Mouse (Mus musculus) gastrocnemius, postnatal 4 days (tissue): ENCODE measurements at regions not wholly inside any gene's neighbourhood (a gene's known extent, or its start where the extent isn't known, plus 50 kb on each side); places are given as distances from the start of the nearest gene placed in this dataset.

Experiments
- DNase-seq, 2 experiments: peaks; one replicate each; pipeline ENCODE4 v3.0.0; 2021 to 2022; ENCODE audit warnings: low spot score in 2 of 2, mixed read lengths in 2 of 2

GRCm38 (mm10) chr15:63194492-63194797, 650.5 kb downstream of the Gsdmc2 start:
- DNase-seq: no peak

GRCm38 (mm10) chr15:63193617-63194491, 651.1 kb downstream of the Gsdmc2 start:
- no peak for DNase-seq

- DNase-seq: no peak
These were observed 653.2 kb downstream of the Gsdmc2 start for GRCm38 (mm10) chr15:63191731-63192130.

DNA sequence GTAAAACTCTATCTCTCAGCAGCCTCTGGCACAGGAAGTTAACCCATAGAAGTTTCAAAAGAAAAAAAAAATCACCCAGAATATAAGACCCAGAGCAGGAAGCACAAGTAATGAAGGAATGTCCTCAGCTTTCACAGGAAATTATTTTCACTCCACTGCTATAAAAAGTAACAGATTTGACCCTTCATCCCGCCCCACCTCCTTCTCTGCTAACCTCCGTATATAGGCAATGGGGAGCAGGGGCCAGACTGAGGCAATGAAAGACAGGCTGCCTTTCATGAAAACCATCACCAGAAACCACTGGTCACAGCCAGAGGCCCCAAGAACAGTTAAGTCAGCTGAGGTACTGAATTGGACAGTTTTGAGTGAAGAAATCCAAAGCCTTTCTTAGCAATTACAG, 654.9 kb downstream of the Gsdmc2 start:
- no peak for DNase-seq

GRCm38 (mm10) chr15:63171003-63171402, 674.0 kb downstream of the Gsdmc2 start:
- no peak for DNase-seq

GRCm38 (mm10) chr15:63170171-63170570, 674.8 kb downstream of the Gsdmc2 start:
- DNase-seq: no peak

GRCm38 (mm10) chr15:63166411-63166810, 678.6 kb downstream of the Gsdmc2 start:
- no peak for DNase-seq

- DNase-seq: no peak
These were observed 681.3 kb downstream of the Gsdmc2 start for GRCm38 (mm10) chr15:63163550-63164279.

- no peak for DNase-seq
These were observed 682.0 kb downstream of the Gsdmc2 start for GRCm38 (mm10) chr15:63162881-63163549.

DNA sequence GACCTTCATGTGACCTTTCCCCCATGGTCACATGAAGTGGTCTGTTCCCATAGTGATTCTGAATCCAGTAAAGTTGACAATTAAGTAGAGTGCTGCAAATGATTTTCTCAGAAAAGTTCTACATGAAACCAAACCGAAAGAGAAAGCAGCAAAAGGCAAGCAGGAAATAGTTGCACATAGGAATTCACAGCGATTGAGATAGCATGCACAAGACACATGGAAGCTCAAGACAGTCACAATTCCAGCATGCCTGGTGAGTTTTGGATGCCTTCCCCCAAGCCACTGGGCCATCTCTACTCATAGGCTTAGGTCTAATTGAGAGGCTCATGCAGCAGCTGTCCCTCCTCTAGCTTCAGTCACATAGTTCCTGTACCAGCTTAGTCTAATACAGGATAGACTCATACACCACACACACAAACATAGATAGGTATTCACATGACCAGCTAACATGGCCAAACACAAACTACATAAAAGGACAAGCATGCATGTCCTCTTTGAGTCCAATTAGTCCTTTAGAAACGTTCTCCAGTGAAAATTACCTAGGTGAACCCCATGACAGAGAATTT, 721.8 kb downstream of the Gsdmc2 start:
- DNase-seq: no peak

DNA sequence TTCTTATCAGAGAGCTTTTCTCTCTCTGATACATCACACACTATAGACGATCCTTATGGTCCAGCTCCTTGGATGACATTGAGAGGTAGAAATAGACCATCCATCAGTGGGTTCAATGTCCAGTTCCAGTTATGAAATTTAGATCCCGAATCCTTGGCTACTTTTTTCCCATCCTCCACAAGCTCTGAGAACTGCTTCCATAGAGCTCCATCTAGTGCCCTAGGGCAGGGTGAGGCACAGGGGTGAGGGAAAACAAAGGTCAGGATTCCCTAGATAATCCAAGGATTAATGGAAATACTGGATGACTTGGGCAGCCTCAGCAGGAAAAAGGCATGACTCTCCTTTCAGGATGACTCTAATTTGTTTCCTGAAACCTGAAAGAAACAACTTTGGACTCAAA, 732.1 kb downstream of the Gsdmc2 start:
- no peak for DNase-seq

DNA sequence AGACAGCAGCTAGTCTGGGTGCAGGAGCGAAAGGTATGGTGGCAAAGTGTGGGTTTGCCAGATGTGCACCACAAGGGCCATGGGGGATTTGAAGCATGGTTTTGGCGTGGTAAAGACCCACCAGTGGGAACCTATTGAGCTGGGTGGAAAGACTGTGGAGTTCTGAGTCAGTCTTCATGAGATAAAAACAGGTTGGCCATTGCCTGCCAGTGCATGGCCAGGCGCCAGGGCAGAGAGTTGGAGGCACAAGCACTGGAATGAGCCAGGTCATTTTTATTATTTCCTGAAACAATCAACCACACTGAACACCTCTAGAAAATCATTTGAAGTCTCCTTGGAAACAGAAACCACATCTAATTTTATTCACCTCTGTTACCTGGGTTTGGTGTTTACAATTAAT, 744.9 kb downstream of the Gsdmc2 start:
- DNase-seq: no peak

GRCm38 (mm10) chr15:63081972-63082371, 763.0 kb downstream of the Gsdmc2 start:
- DNase-seq: no peak

- peak in 1 of 2 experiments; percentile 56 for DNase-seq
These were observed 765.2 kb downstream of the Gsdmc2 start for GRCm38 (mm10) chr15:63079825-63080224.

DNA sequence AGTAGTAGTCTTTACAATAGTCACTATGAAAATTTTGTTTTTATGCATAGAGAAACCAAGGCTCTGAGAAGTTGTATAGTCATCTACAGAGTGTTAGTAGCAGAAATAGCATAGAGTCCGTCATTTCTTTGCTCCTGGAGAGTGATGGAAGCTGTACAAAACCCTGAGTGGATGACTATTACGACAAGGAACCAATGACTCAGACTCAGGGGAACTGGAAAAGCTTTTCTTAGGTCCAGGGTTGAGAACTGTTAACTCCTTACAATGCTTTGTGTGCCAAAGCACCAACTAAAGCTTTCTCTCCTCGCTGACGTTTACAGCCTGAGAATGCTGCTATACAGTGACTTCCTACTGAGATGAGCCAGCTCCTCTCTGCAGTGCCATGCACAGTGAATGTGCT, 773.1 kb downstream of the Gsdmc2 start:
- no peak for DNase-seq

GRCm38 (mm10) chr15:63067126-63067525, 777.9 kb downstream of the Gsdmc2 start:
- no peak for DNase-seq

GRCm38 (mm10) chr15:63066020-63066439, 778.9 kb downstream of the Gsdmc2 start:
- peak in 1 of 2 experiments; percentile 6 for DNase-seq

DNA sequence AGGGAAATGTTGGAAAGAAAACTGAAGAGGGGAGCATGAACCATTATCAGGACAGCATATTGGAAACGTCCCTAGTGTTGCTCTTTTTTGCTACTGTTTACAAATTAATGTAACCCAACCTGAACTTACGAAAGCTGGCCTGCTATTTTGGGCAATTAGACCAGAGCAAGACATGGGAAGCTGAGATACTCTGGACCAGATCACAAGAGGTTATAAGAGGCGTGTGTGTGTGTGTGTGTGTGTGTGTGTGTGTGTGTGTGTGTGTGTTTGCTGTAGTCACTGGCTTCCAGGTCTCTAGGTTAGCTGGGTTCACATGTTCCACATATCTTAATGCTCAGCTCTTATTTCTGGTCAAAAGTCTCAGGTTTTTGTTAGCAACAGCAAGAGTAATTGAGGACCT, 783.1 kb downstream of the Gsdmc2 start:
- no peak for DNase-seq

- DNase-seq: no peak
These were observed 784.2 kb downstream of the Gsdmc2 start for GRCm38 (mm10) chr15:63060826-63061225.

- no peak for DNase-seq
These were observed 792.3 kb downstream of the Gsdmc2 start for GRCm38 (mm10) chr15:63052570-63053255.

GRCm38 (mm10) chr15:63050033-63050432, 794.9 kb downstream of the Gsdmc2 start:
- no peak for DNase-seq
